Mouse (Mus musculus) B cell, adult (primary cell): ENCODE data around the gene Pln. TPM values are rescaled to one million over a fixed set of nuclear protein-coding genes. Genes with fewer than 3 reads are reported as not detected.

ENCODE experiments used
- total RNA-seq: library from RNA; stranded (reverse); gene quantifications from 4 replicates; pipeline ENCODE4 v1.2.4, GENCODE M21; 2023; ENCODE audit not compliant: inconsistent age

Pln gene
- not detected in 4 replicates for total RNA-seq

GRCm38 (mm10) chr10:53337162-53337923 is at the start of gene Pln:
TSS of gene Pln (plus strand) at chr10:53337667.

GRCm38 (mm10) chr10:53379709-53380106 is 42.2 kb downstream of the Pln start, which contains the start of gene Cep85l:
TSS of gene Cep85l (minus strand) at chr10:53379947.

Other genes with a start within 250 kb of the Pln start
- 13.0 to 17.0 TPM (median 15.0 TPM) in 4 replicates for gene Cep85l, start 42.3 kb downstream of the Pln start, total RNA-seq